Mouse (Mus musculus): ENCODE measurements around the gene Oosp1. TPM values are rescaled to one million over a fixed set of nuclear protein-coding genes. Genes with fewer than 3 reads are reported as not detected.

Gene Oosp1
- polyA plus RNA-seq, 1 experiment from 2014 or later: 0.26 TPM

DNA sequence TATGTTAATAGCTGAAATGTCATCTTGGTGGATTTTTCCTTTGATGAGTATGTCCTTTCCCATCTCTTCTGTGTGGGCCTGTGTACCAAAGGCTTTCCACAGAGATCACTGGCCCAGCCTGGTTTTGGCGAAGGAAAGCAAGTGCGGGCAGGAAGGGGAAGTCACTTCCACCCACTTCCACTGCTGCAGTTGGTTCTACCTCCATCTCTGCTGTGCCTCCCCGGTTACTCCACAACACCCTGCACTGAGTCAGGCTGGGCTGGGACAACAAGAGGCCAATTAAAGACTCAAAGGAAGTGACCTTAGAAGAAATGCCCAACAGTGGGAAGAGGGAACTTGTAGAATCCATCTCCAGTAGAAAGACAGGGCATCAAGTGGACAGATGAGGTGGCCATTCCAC is 29.1 kb upstream of the Oosp1 start:
- no peak for TF ChIP-seq EP300 (IDR thresholded peaks at IDR 0.05; ENCODE audit: low read depth)
- TF ChIP-seq CTCF (IDR thresholded peaks at IDR 0.05; ENCODE audit: low read depth): no peak
- ATAC-seq (no peak), DNase-seq (no peak)
- no peaks in the 10 kb centered on the region for H3K4me1 ChIP-seq (ENCODE audit: insufficient read depth)
- no peak overlapping the region for H3K4me3 ChIP-seq (ENCODE audit: low read depth, low read length)
- H3K27me3 ChIP-seq (ENCODE audit: insufficient read depth, low read length): no peaks in the 10 kb centered on the region
- H3K9ac ChIP-seq (replicated peaks): no peak overlapping the region
- H3K36me3 ChIP-seq (replicated peaks; ENCODE audit: insufficient read depth, low read length): no peaks in the 10 kb centered on the region
- H3K27ac ChIP-seq (ENCODE audit: low read depth): no peak overlapping the region
- H3K9me3 ChIP-seq (ENCODE audit: low read length): no peaks in the 10 kb centered on the region
- no peak overlapping the region for H3K4me2 ChIP-seq (ENCODE audit: low read depth, low read length)
- WGBS (ENCODE audit: insufficient replicate concordance): 50% methylated on average over 3 of the region's 3 CpGs

- no peak overlapping the region for H3K4me3 ChIP-seq (ENCODE audit: low read depth, low read length)
- no peaks in the 10 kb centered on the region for H3K27me3 ChIP-seq (ENCODE audit: insufficient read depth, low read length)
- TF ChIP-seq EP300 (IDR thresholded peaks at IDR 0.05; ENCODE audit: low read depth) (no peak), CTCF (IDR thresholded peaks at IDR 0.05; ENCODE audit: low read depth) (no peak)
- H3K9ac ChIP-seq (replicated peaks): no peak overlapping the region
- 75% methylated on average over 4 of the region's 4 CpGs for WGBS (ENCODE audit: insufficient replicate concordance)
- no peak overlapping the region for H3K4me2 ChIP-seq (ENCODE audit: low read depth, low read length)
- H3K36me3 ChIP-seq (replicated peaks; ENCODE audit: insufficient read depth, low read length): no peaks in the 10 kb centered on the region
- no peaks in the 10 kb centered on the region for H3K4me1 ChIP-seq (ENCODE audit: insufficient read depth)
- ATAC-seq (no peak), DNase-seq (no peak)
- H3K9me3 ChIP-seq (ENCODE audit: low read length): no peaks in the 10 kb centered on the region
- no peak overlapping the region for H3K27ac ChIP-seq (ENCODE audit: low read depth)
These were observed 21.5 kb upstream of the Oosp1 start for GRCm38 (mm10) chr19:11712451-11712850.

- no peak for ATAC-seq
- no peak for DNase-seq
- Histone ChIP-seq H3K27ac (ENCODE audit: low read depth) (no peak overlapping the region), H3K9me3 (ENCODE audit: low read length) (no peaks in the 10 kb centered on the region), H3K27me3 (ENCODE audit: insufficient read depth, low read length) (no peaks in the 10 kb centered on the region), H3K36me3 (replicated peaks; ENCODE audit: insufficient read depth, low read length) (no peaks in the 10 kb centered on the region), H3K4me2 (ENCODE audit: low read depth, low read length) (no peak overlapping the region), H3K4me1 (ENCODE audit: insufficient read depth) (no peaks in the 10 kb centered on the region), H3K9ac (replicated peaks) (no peak overlapping the region), H3K4me3 (ENCODE audit: low read depth, low read length) (no peak overlapping the region)
- TF ChIP-seq EP300 (IDR thresholded peaks at IDR 0.05; ENCODE audit: low read depth) (no peak), CTCF (IDR thresholded peaks at IDR 0.05; ENCODE audit: low read depth) (no peak)
- 76% methylated on average over 6 of the region's 6 CpGs for WGBS (ENCODE audit: insufficient replicate concordance)
These were observed 7.4 kb upstream of the Oosp1 start for GRCm38 (mm10) chr19:11698342-11698741.

DNA sequence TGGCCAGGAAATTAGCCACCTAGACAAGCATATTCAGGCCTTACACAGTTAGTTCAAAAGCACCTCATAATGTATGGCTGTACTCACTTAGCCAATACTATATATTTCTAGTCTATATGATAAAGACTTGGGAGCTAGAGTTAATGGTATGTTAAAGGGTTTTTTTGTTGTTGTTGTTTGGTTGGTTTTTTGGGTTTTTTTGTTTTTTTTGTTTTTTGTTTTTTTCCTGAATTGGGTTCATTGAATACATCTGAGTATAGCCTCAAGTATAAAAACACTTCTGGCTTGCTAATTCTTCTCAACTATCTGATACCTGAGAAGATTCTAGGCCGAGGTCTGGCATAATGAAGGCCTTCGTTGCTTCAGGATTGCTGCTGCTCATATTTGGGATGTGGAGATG is 5.8 kb upstream of the Oosp1 start, which contains the start of gene Oosp3:
Gene Oosp3 (plus strand): TSS at position 301 of the 400 bp plus-strand sequence.
- no peak for DNase-seq
- H3K36me3 ChIP-seq (replicated peaks; ENCODE audit: insufficient read depth, low read length): no peaks in the 10 kb centered on the region
- no peak for TF ChIP-seq EP300 (IDR thresholded peaks at IDR 0.05; ENCODE audit: low read depth)
- TF ChIP-seq CTCF (IDR thresholded peaks at IDR 0.05; ENCODE audit: low read depth): no peak
- H3K4me2 ChIP-seq (ENCODE audit: low read depth, low read length): no peak within 1 kb of the TSS
- ATAC-seq: no peak
- no peaks in the 10 kb centered on the region for H3K4me1 ChIP-seq (ENCODE audit: insufficient read depth)
- H3K4me3 ChIP-seq (ENCODE audit: low read depth, low read length): no peak within 1 kb of the TSS
- WGBS (ENCODE audit: insufficient replicate concordance): 83% methylated on average over 2 of the region's 2 CpGs
- H3K9ac ChIP-seq (replicated peaks): no peak within 1 kb of the TSS
- no peaks in the 10 kb centered on the region for H3K27me3 ChIP-seq (ENCODE audit: insufficient read depth, low read length)
- no peak within 1 kb of the TSS for H3K27ac ChIP-seq (ENCODE audit: low read depth)
- no peaks in the 10 kb centered on the region for H3K9me3 ChIP-seq (ENCODE audit: low read length)

- Histone ChIP-seq H3K4me2 (ENCODE audit: low read depth, low read length) (no peak overlapping the region), H3K27me3 (ENCODE audit: insufficient read depth, low read length) (no peaks in the 10 kb centered on the region), H3K9ac (replicated peaks) (no peak overlapping the region), H3K36me3 (replicated peaks; ENCODE audit: insufficient read depth, low read length) (no peaks in the 10 kb centered on the region), H3K9me3 (ENCODE audit: low read length) (no peaks in the 10 kb centered on the region), H3K4me3 (ENCODE audit: low read depth, low read length) (no peak overlapping the region), H3K4me1 (ENCODE audit: insufficient read depth) (no peaks in the 10 kb centered on the region), H3K27ac (ENCODE audit: low read depth) (no peak overlapping the region)
- 62% methylated on average over 1 of the region's 1 CpGs for WGBS (ENCODE audit: insufficient replicate concordance)
- TF ChIP-seq CTCF (IDR thresholded peaks at IDR 0.05; ENCODE audit: low read depth): no peak
- TF ChIP-seq EP300 (IDR thresholded peaks at IDR 0.05; ENCODE audit: low read depth): no peak
- ATAC-seq (no peak), DNase-seq (no peak)
These were observed 504 bp upstream of the Oosp1 start for GRCm38 (mm10) chr19:11691454-11691853.

GRCm38 (mm10) chr19:11661562-11661961 is 29.4 kb downstream of the Oosp1 start:
- ATAC-seq (no peak), DNase-seq (no peak)
- H3K4me2 ChIP-seq (ENCODE audit: low read depth, low read length): no peak overlapping the region
- TF ChIP-seq CTCF (IDR thresholded peaks at IDR 0.05; ENCODE audit: low read depth) (no peak), EP300 (IDR thresholded peaks at IDR 0.05; ENCODE audit: low read depth) (0 out of 2 replicates have a peak, but pooled peaks have one; percentile 42)
- no peaks in the 10 kb centered on the region for H3K9me3 ChIP-seq (ENCODE audit: low read length)
- H3K36me3 ChIP-seq (replicated peaks; ENCODE audit: insufficient read depth, low read length): no peaks in the 10 kb centered on the region
- H3K4me1 ChIP-seq (ENCODE audit: insufficient read depth): 0 out of 2 replicates have a peak, but pooled peaks cover 2% of the 10 kb centered on the region
- H3K9ac ChIP-seq (replicated peaks): no peak overlapping the region
- H3K27me3 ChIP-seq (ENCODE audit: insufficient read depth, low read length): no peaks in the 10 kb centered on the region
- no peak overlapping the region for H3K4me3 ChIP-seq (ENCODE audit: low read depth, low read length)
- H3K27ac ChIP-seq (ENCODE audit: low read depth): no peak overlapping the region

- 82% methylated on average over 5 of the region's 5 CpGs for WGBS (ENCODE audit: insufficient replicate concordance)
These were observed 30.5 kb downstream of the Oosp1 start, which contains the start of gene Oosp2 for GRCm38 (mm10) chr19:11660459-11660858. TSS of gene Oosp2 (minus strand) at chr19:11660559.

More at GRCm38 (mm10) chr19:11660459-11660858, 30.5 kb downstream of the Oosp1 start, which contains the start of gene Oosp2:
- H3K4me1 ChIP-seq (ENCODE audit: insufficient read depth): 0 out of 2 replicates have a peak, but pooled peaks cover 2% of the 10 kb centered on the region
- no peaks in the 10 kb centered on the region for H3K27me3 ChIP-seq (ENCODE audit: insufficient read depth, low read length)
- H3K4me2 ChIP-seq (ENCODE audit: low read depth, low read length): peak within 1 kb of the TSS; percentile 15; the same call in 1 of the 2 replicates
- DNase-seq (no peak), ATAC-seq (no peak)
- no peak within 1 kb of the TSS for H3K27ac ChIP-seq (ENCODE audit: low read depth)
- no peaks in the 10 kb centered on the region for H3K36me3 ChIP-seq (replicated peaks; ENCODE audit: insufficient read depth, low read length)
- H3K9me3 ChIP-seq (ENCODE audit: low read length): no peaks in the 10 kb centered on the region
- H3K9ac ChIP-seq (replicated peaks): no peak within 1 kb of the TSS
- TF ChIP-seq EP300 (IDR thresholded peaks at IDR 0.05; ENCODE audit: low read depth) (no peak), CTCF (IDR thresholded peaks at IDR 0.05; ENCODE audit: low read depth) (no peak)
- H3K4me3 ChIP-seq (ENCODE audit: low read depth, low read length): no peak within 1 kb of the TSS
